Mouse (Mus musculus) frontal cortex, postnatal 25 days (tissue): ENCODE measurements at regions not wholly inside any gene's neighbourhood (a gene's known extent, or its start where the extent isn't known, plus 50 kb on each side); places are given as distances from the start of the nearest gene placed in this dataset.
A peak's percentile ranks its signal among the peaks of the same experiment; 100 is the strongest.

Experiments used
- DNase-seq, 2 experiments: peaks; one replicate each; pipeline ENCODE4 v3.0.0; 2022; ENCODE audit warnings: low spot score in 2 of 2

- DNase-seq: no peak
Measured at GRCm38 (mm10) chr12:25905614-25906013, 509.4 kb downstream of the Rnf144a start.

GRCm38 (mm10) chr12:25896543-25896942 lies 518.5 kb downstream of the Rnf144a start:
- DNase-seq: no peak

- DNase-seq: no peak
Measured at GRCm38 (mm10) chr12:25895691-25896090, 519.4 kb downstream of the Rnf144a start.

GRCm38 (mm10) chr12:25891391-25892167 lies 523.5 kb downstream of the Rnf144a start:
- DNase-seq: no peak

GRCm38 (mm10) chr12:25890722-25891121 lies 524.3 kb downstream of the Rnf144a start:
- DNase-seq: no peak

GRCm38 (mm10) chr12:25883771-25884171 lies 531.3 kb downstream of the Rnf144a start:
- DNase-seq: no peak

- no peak for DNase-seq
Measured at GRCm38 (mm10) chr12:25871816-25872215, 543.2 kb downstream of the Rnf144a start.

GRCm38 (mm10) chr12:25871001-25871461 lies 544.0 kb downstream of the Rnf144a start:
- peak; percentile 25 to 33 for DNase-seq

- DNase-seq: no peak
Measured at GRCm38 (mm10) chr12:25869846-25870245, 545.2 kb downstream of the Rnf144a start.

- no peak for DNase-seq
Measured at GRCm38 (mm10) chr12:25865063-25865462, 550.0 kb downstream of the Rnf144a start.

GRCm38 (mm10) chr12:25864113-25864852 lies 550.8 kb downstream of the Rnf144a start:
- DNase-seq: peak in 1 of 2 experiments; percentile 33

GRCm38 (mm10) chr12:25861100-25861499 lies 554.0 kb downstream of the Rnf144a start:
- DNase-seq: no peak

GRCm38 (mm10) chr12:25858397-25858796 lies 556.7 kb downstream of the Rnf144a start:
- no peak for DNase-seq

GRCm38 (mm10) chr12:25830057-25830456 lies 585.0 kb downstream of the Rnf144a start:
- DNase-seq: no peak

- no peak for DNase-seq
Measured at GRCm38 (mm10) chr12:25827961-25828360, 587.1 kb downstream of the Rnf144a start.

- DNase-seq: no peak
Measured at GRCm38 (mm10) chr12:25826928-25827327, 588.1 kb downstream of the Rnf144a start.

GRCm38 (mm10) chr12:25826451-25826850 lies 588.6 kb downstream of the Rnf144a start:
- no peak for DNase-seq

GRCm38 (mm10) chr12:25816248-25816647 lies 598.8 kb downstream of the Rnf144a start:
- DNase-seq: no peak

GRCm38 (mm10) chr12:25795092-25795491 lies 620.0 kb downstream of the Rnf144a start:
- DNase-seq: no peak

- no peak for DNase-seq
Measured at GRCm38 (mm10) chr12:25794571-25794970, 620.5 kb downstream of the Rnf144a start.

GRCm38 (mm10) chr12:25792571-25793075 lies 622.4 kb downstream of the Rnf144a start:
- no peak for DNase-seq

- DNase-seq: no peak
Measured at GRCm38 (mm10) chr12:25790956-25791355, 624.1 kb downstream of the Rnf144a start.
